Mouse (Mus musculus) testis, adult 2 months (tissue): ENCODE measurements around the gene Dync1i1.

Experiments used
- CTCF ChIP-seq: fragments of 200-500 bp; IDR thresholded peaks from 2 replicates; pipeline ENCODE4 v1.5.1; 2012; ENCODE audit warnings: low read depth, mild to moderate bottlenecking, inconsistent platforms, low read length, moderate library complexity; ENCODE audit not compliant: control insufficient read depth, insufficient read depth, insufficient replicate concordance
- POLR2A ChIP-seq: fragments of 200-500 bp; IDR thresholded peaks from 2 replicates; pipeline ENCODE4 v1.6.1; 2012; ENCODE audit warnings: low read depth, mild to moderate bottlenecking, inconsistent platforms, low read length, moderate library complexity; ENCODE audit not compliant: control insufficient read depth

DNA sequence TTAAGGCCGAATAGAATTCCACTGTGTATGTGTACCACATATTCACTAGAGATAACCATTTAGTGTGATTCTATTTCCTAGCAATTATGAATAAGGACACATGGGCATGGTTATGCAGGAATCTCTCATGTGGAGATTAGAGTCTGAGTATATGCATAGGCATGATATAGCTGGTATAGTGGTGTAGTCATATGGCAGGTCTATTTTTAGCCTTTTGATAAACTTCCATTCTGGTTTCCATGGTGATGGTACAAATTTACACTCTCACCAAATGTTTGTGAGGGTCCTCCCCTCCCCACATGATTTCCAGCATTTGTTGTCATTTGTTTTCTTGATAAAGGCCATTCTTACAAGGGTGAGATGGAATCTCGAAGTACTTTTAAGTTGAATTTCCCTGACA, 23.6 kb upstream of the Dync1i1 start:
- TF ChIP-seq POLR2A (no peak), CTCF (no peak)
